Mouse (Mus musculus) right cerebral cortex, adult 18-20 months (tissue): ENCODE data around the gene Fbln7.

Experiments used
- DNase-seq: peaks from one replicate; pipeline ENCODE4 v3.0.0; 2022; ENCODE audit warnings: mixed read lengths

The Fbln7 gene

DNA sequence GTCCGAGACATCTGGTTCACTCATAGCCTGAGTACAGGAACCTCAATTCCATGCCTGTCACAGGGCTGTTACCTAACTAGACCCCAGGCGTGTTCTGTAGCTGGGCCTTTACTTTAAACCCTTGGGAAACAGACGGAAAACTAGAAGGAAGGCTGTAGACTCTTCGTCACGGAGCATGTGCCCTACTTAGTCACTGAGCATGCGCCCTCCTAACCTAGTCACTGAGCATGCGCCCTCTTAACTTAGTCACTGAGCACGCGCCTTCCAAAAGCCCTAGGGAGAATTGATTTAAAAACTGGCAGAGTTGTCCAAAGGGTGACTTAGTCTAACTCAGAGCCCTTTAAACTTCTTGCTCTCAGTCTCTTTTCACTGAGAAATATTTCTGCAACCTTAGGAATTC lies at the start of gene Fbln7:
Fbln7 (plus strand) TSS at position 346 of the 400 bp plus-strand sequence.
- DNase-seq, result no peak

DNA sequence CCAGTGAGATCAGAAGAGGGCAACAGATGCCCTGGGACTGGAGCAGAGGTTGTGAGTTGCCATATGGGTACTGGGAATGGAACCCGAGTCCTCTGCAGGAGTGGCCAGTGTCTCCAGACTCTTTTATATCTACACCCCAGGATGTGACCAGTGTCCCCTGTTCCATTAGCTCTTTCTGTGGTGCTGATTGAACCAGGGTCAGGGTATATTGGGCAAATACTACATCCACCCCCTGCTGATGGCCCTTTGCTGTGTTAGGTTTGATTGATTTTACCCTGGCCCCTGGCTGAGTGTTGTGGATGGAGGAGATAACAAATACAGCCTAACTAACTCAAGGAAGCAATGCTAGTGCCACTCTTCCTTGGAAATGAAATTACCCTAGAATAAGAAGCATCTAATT lies 46.5 kb upstream of the Fbln7 start:
- DNase-seq, result no peak

DNA sequence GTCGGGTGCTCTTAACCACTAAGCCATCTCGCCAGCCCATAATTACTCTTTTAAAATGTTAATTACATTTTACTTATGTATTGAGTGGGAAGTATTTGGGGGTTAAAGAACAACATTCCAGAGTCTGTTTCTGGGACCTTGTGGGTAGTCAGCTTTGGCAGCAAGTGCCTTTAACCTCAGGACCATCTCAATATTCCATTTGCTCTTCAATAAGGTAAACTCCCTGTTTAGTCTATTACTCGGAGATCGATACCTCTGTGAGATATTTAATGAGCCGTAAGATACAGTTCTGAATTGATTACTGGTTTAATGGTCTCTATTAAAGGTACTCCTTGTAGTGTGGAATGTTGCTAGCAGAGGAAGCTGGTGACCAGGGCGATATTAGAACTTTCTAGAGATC lies 45.9 kb upstream of the Fbln7 start:
- no peak for DNase-seq

DNA sequence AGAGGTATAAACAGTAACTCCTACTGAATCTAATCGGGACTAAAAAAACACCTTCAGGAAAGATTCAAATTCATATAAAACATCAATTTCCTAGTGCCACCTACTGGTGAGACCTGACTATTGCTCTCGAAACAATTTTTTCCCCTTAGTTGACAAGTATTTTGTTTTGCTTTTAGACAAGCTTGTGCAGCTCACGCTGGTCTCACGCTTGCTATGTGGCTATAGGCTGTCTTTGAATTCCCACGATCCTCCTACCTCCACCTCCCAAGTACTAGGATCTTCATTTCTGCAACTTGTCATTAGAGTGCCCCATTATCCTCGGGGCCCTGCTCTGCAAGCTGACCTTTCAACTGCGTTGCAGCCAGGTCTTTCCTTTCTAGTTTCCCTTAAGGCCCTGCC lies 45.4 kb upstream of the Fbln7 start:
- DNase-seq, result peak; percentile 60

DNA sequence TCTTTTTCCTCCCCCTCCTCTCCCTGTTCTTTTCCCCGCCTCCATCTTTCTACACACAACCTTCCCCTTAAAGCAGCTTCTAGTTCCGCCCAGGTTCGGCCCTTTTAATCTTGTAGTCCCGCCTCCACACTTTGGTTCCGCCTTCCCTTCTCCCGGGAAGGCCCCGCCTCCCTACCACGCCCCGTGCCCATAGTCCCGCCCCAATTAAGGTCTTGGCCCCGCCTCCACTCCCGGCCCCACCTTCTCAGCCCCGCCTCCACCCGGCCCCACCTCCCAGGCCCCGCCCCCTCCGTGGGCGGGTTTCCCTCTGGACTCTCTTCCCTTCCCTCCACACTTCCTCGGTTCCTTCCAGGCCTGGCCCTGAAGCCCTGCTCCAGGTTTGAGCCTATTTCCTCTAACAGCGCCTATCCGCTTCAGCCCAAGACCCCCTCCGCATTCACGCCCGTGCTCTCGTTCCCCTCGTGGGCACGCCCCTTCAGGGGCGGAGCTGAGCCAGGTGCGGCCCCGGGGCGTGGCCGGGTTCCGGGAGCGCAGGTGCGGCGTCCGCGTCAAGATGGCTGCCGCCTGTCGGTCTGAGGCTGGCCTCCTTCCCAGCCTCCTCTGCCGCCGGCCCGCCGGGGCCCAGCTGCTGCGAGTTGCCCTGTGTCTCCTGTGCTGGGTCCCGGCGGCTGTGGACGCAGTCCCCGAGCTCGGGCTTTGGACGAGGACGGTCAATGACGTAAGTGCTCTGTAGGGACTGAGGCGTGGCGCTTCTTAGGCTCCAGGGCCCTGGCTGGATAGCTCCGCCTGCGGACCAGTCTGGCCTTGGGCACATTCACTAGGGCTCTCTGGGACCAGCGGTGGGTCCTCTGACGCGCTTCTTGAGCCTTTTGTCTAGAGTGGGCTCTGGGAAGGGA lies 44.7 kb upstream of the Fbln7 start, which contains the start of gene Tmem87b:
Tmem87b (plus strand) TSS at position 333 of the 896 bp plus-strand sequence.
- peak; percentile 96 for DNase-seq

DNA sequence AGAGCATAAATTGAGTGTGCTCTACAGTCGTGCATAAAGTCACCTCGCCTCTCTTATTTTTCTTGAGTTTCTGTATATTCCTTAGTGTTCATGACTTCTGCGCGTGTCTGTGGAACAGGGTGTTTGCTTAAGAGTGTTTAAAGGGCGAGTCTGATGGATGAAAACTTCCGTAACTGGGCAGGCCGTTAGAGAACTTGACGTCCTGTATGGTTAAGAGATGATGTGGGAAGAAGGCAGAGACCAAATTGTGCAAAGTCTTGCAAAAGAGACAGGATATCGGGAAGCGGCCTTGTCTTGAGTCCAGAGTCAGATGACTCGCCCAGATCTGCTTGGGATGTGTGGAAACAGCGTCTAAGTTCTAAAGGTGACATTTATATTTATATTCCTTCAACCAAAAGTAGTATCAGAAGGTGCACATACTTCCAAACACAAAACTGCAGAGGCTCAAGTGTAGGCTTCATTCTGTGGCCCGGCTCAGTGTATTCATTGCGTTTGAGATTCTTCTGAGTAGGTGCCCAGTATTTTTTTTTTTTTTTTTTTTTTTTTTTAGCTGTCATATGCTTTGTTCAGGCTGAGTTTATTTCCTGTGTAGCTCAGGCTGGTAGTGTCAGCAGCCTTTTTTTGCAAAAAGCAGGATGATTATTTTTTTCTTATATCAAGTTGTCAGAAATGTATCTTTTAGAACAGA lies 43.7 kb upstream of the Fbln7 start:
- peak; percentile 6 for DNase-seq

DNA sequence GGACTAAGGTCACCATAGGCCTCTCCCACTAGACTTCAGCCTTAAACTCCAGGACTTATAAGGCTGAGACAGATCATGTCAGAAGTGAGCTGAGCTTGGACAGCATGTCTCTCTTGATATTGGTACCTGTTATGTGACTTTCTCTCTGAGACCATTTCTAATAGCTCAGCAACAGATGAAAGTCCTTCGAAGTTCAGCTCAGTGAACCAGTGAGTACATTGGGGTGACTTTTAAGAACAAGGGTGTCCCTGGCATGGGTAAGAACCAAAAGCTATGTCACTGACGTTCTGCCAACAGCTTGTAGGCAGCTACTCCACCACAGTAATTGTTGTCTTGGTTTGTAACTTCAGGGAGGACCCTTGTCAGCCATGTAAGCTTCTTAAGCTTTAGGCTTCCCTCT lies 42.1 kb upstream of the Fbln7 start:
- DNase-seq, result no peak

DNA sequence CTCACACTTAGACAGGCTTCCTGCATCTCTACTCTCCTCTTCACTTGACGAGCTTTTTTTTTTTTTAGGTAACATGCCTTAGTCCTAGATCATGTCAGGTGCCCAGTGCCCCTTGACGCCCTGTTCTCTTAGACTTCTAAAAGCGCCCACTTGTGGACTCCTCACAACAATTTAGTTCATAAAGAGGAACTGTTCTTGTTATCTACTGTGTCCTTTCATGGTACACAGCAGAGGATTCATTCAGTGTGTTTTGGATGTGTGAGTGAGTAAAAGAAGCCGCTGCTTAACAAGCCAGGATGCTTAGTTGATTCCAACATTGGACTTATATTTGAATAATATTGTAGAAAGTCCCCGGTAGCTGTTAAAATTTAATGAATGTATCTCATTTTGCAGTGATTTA lies 38.9 kb upstream of the Fbln7 start:
- DNase-seq, result no peak

DNA sequence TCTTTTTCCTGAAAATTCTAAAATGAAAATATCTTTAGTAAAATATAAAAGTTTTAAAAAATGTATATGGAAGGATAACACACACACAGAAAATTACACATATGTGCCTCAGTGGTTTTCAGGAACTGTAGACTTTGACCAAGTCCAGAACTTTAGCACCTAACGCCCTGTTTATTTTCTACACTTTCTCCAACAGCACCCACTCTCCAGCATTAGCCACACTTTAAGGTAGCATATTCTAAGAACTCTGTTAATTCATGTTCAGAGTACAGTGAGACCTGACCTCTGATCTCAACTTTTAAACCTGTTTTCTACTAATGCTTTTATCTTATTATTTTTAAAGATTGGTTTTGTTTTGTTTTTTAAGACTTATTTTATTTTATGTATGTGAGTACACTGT lies 35.0 kb upstream of the Fbln7 start:
- no peak for DNase-seq

DNA sequence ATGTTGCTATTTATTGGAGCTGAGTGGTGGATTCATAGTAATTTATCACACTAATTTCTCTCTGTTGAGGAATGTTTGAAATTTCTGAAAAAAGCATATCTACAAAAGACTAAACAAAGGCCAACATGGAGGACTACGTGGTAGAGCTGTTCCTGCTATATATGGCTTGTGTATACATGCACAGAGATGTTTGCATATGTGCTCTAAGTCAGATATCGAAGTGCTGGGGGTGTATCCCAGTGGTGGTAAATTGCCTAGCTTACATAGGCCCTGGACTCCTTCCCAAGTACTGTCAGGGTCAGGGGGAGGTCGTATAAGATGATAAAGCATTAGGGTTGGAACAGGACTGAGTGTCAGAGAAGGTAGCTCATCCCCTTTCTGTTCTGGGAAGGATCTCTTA lies 30.2 kb upstream of the Fbln7 start:
- DNase-seq, result no peak

DNA sequence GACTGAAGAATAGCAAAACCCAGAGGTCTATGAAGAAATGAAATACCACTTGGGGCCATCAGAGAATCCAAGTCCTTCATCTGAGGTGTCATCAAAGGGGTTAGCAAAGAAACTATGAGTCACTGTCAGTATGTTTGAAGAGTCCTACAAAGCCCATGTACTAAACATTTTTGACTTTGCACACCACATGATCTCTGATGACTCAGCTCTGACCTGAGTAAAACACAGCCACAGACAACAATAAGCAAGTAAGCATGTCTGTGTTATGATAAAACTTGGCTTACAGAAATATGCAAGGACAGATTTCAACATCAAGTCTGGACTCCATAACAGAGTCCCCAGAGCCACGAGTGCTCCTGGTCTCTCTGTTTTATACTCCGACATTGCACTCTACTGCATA lies 29.7 kb upstream of the Fbln7 start:
- DNase-seq, result no peak

DNA sequence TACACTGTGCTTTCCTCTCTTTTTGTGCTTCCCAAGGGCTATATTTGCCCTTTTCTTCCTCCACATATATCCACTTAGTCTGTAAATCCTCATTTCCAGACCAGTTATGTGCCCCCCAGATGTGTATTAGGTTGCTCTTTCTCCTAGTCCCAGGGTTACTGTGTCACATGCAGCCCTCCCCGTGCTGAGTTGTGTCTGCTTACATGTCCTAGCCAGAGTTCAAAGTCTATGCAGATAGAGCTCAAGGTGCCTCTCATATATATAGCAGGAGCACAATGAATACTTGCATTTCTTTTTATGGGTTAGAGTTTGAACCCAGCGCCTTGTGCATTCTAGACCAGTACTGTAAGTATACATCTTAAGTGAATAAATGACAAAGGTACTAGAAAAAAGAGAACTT lies 29.3 kb upstream of the Fbln7 start:
- DNase-seq, result no peak

DNA sequence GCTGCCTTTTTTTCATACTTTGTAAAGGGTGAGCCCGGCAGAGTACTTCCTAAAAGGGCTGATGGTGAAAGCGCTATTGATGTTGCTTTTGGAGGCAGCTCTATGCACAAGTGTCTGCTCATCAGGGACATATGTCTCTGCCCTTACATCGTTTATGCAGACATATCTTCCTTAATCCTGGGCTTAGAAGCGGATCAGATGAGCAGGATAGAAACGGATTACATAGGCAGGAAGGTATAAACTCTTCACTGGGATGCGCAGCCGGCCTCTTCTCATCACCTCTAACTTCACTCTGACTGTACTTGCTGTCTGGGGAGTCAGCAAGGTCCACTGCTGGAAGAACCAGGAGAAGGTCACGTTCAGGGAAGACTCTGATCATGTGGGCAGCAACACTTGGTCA lies 25.2 kb upstream of the Fbln7 start:
- no peak for DNase-seq

DNA sequence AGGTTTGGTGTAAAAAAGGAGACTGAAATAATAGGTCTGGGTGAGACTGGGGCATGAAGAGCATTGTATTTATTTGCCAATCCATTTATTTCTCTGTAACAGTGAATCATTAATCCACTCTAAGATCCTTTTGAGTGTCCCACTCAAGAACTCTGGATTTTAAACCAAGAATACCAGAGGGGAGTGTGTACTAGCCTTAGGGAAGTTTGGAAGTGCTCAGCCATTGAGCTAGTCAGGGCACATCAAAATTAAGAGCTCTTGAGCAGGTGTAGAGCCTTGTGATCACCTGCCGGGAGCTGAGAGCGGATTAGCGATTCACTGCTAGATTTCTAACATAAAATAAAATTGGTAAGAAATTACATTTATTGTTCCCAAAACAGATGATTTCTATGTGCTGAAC lies 24.2 kb upstream of the Fbln7 start:
- no peak for DNase-seq

DNA sequence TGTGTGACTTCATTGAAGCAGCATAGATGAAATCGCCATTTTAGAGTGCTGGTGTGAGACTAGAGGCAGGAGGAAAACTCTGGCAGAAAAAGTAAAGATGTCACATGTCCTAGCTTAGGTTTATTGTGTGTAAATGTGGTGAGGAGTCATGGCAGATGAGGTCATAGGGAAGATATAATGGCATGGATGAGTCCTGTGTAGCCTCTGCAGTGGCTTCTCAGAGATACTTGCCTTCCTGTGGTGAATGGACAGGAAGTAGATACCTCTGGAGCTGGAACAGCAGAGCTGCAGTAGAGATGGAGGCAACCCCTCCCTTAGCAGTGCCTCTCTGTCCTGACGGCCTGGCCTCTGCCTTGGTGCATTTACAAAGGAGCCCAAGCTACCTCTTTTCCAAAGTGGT lies 23.3 kb upstream of the Fbln7 start:
- no peak for DNase-seq

DNA sequence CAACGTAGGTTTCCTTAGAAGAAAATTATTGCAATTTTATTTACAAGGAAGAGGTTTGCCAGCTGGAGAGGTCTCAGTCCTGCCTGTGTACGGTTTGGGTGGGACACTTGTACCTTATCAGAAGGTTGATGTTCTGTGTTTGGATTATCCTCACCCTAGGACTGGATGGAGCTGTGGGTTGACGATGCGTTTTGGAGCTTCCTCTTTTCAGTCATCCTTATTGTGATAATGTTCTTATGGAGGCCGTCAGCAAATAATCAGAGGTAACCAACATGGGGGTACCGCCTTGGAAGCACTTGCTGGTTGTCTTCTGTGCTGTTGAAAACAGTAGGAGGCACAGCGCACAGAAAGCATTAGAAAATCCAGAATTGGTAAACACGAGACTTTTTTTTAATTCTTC lies 20.3 kb upstream of the Fbln7 start:
- no peak for DNase-seq

DNA sequence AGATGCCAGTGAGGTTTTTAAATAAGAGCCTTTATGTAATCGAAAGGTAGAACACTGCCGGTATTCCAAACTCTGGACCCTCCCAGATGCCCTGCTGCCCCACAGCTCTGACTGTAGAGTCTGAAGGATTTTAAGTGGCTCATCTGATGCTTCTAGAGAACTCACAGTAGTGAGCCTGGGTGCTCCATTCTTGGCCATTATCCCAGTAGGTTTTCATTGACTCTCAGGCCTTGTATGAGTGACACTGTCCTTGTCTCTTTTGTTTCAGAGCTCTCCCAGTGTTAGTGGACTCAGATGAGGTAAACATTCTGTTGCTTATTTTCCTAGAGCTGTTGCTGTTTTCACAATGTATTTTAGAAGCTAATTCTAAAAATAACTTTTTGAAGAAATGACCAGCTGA lies 12.7 kb upstream of the Fbln7 start:
- DNase-seq, result no peak

DNA sequence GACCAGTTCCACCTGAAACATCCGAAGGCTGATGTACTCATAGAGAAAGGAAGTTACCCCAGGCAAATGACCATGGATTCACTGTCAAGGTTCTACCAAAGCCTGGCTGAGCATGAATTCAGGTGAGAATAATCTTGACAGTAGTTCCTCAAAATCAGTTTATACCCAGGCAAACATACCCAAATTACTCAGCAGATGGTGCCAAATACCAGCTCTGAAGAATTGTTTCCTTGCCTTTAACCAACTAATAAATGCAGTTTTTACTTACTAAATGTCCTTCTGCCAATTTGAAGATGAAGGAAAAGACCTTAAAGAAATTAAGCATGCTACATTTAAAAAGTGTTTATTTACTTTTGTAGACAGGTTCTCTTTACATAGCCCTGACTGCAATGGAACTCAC lies 6.1 kb upstream of the Fbln7 start:
- no peak for DNase-seq

DNA sequence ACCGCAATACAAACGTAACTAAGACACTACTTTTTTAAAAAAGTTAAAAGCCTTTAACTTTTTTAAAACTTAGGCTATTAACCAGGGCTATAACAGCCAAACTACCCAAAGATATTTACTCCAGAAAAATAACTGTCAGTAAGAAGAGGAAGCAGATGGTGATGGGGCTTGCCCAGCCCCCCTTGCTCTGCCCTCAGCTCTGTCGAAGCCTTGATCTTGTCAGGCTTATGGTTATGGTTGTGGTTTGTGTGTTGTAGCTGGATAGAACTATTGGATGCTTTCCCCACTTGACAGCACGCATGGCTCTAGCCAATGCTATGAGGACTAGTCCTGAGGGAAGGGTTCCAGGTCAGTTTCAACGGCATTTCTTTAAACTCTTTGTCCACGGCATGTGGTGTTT lies 3.8 kb upstream of the Fbln7 start:
- no peak for DNase-seq

DNA sequence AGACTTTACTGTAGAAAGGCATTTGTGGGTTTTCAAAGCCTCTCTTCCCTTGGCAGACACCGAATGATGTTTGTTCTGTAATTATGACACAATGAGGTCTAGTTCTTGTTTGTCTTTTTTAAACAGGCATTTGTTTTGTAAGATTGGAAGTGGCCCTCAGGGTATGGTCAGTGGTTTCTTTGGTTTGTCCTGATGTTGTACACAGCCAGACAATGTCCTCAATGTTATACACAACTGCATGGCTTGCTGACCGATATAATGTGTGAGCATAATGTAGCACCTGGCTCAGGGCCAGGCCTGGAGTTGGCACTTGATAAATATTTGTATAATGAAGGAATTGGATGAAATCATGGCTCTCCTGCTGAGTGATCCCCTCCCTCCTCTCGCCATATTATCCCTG lies 2.9 kb upstream of the Fbln7 start:
- DNase-seq, result no peak

DNA sequence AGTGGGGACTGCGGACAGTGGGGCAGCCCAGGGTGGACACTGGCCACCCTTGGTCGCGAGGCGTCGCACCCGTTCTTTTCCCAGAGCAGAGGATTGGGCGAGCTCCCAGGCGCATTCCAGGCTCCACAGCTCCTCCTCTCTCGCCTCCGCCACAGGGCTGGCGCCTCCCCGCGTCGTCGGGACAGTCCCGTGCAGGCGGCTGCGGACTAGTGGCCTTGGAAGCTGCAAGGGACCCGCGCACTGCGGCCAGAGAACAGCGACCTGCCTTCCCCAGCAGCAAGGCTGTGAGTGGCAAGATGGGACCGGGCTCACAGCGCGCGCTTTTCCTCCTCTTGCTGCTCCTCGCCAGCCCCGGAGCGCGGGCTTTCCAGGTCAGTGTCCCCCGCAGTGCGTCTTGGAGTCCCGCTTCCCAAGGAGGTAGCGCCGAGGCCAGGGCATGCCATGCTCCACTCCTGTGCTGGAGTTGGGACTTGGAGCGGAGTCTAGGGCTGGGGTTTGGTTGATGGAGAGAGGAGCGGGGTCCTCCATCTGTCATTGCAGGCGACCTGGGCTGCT lies 1.1 kb downstream of the Fbln7 start:
- DNase-seq, result peak; percentile 14

DNA sequence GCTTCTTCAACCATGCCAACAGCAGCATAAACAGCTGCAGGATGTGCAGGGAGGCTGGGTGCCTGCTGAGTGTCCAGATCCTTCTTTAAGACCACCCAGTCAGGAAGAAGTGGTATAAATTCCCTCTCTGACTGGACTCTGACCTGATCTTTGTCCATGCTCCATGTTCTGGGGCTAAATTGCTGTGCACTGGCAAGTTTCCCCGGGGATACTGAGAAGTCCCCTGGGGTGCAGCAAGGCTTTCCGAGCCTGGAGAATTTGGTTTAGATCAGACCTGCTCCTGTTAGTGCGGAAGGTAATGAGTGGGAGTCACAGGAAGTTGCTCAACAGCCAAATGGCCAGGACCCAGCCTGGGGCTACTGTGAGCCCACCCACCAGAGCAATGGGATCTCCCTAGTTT lies 2.3 kb downstream of the Fbln7 start:
- no peak for DNase-seq

DNA sequence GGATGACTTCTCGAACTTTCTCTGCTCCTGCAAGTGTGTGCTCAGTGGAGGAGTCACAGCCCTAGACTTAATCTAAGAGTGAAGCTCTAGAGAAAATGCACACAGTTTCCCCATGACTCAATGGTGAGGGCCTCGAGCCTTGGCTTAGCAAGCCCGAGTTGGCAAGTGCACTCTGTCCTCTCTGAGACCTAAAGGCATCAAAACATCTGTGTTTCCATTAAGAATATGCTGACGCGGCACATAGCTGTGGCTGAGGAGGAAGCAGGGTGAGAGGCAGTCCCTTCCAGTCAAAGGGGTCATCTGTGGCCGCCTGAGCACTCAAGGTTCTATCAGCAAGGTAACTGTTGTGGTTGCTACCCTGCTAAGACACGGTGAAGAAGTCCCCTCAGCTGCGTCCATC lies 8.9 kb downstream of the Fbln7 start:
- no peak for DNase-seq

DNA sequence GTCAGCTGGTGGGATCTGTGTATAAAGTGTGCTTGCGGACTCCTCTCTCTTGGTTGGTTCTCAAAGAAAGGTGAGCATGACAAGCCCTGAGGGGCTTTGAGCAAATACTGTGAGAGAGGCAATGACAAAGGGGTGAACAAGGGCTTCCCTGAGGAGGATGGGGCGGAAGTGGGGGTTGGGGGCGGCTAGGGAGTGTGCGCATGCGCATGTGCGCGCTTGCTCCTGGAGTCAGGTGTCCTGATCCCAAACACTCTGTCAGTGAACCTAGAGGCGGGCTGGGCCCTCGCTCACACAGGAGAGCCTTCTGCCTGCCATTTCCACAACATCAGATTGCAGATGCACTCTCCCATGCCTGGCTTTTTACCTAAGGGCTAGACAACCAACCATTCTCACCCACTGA lies 9.5 kb downstream of the Fbln7 start:
- no peak for DNase-seq
